In the genomic region with DNA sequence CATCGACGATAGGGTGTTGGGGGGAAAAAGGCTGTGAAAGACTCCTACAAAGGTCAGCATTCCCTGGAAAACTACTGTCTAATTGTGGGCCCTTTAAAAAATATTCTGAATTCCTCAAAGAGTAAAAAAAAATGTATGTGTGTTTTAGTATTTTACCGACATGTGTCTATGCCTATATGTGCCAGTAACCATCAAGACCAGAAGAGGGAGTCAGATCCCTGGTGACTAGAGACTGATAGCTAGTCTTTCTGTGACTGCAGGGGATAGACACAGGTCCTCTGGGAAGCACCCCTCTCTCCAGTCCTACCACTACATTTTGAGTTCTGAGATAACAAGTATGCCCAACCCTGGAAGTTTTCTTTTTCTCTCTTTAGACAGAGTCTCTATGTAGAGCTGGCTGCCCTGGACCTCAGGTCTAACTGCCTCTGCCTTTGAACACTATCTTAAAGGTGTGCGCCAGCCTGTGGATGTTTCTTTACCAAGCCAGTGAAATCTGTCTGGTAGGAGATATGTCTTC, we compare ENCODE assay signal across 9 mouse cellular contexts. TPM values are rescaled to one million over a fixed set of nuclear protein-coding genes. Genes with fewer than 3 reads are reported as not detected.
DNase-seq lines count a peak whose midpoint lies in the region; ATAC-seq and TF ChIP-seq lines count a peak whose summit lies in the region.
"Had no signal": no experiment of that assay in that cellular context is flagged by ENCODE, and none has a peak within 500 bp of the region (broad histone marks: within the 10 kb centered on the region; RNA-seq: fewer than 3 reads in every experiment).

No protein-coding gene starts in this region.

- no peaks in the 10 kb centered on the region; the same call in 1 of the 2 replicates for H3K4me1 ChIP-seq in heart, adult 2 months (ENCODE audit: control insufficient read depth, insufficient read depth, low read length)
- H3K4me1 ChIP-seq in embryonic facial prominence, embryonic 12.5 days, result peaks cover 20% of the 10 kb centered on the region
- peaks cover 20% of the 10 kb centered on the region for H3K4me1 ChIP-seq in limb, embryonic 12.5 days (replicated peaks)
- H3K4me1 ChIP-seq in stomach, embryonic 16.5 days (ENCODE audit: control insufficient read depth, insufficient read depth, low read length), result peaks cover 26% of the 10 kb centered on the region

- H3K4me3 ChIP-seq in heart, adult 2 months, result peak overlapping the region; percentile 60
- peak overlapping the region; percentile 64 for H3K4me3 ChIP-seq in C2C12 (ENCODE audit: insufficient read depth, poor library complexity, severe bottlenecking)
- peak overlapping the region; percentile 60 for H3K4me3 ChIP-seq in embryonic facial prominence, embryonic 12.5 days
- H3K4me3 ChIP-seq in limb, embryonic 12.5 days (replicated peaks), result peak overlapping the region; percentile 57
- peak overlapping the region; percentile 65 for H3K4me3 ChIP-seq in stomach, embryonic 16.5 days (replicated peaks; ENCODE audit: low read length)

- H3K4me2 ChIP-seq in embryonic facial prominence, embryonic 12.5 days (replicated peaks), result peak overlapping the region; percentile 64
- peak overlapping the region; percentile 60 for H3K4me2 ChIP-seq in limb, embryonic 12.5 days
- peak overlapping the region; percentile 65 for H3K4me2 ChIP-seq in stomach, embryonic 16.5 days (ENCODE audit: low read depth, low read length)

- ATAC-seq in embryonic facial prominence, embryonic 12.5 days (ENCODE audit: insufficient number of reproducible peaks, insufficient read depth, low FRiP score, low TSS enrichment), result no peak
- ATAC-seq in limb, embryonic 12.5 days (ENCODE audit: insufficient number of reproducible peaks, insufficient read depth, low FRiP score, low TSS enrichment, low read depth), result no peak
- ATAC-seq in stomach, embryonic 16.5 days (ENCODE audit: insufficient read depth, low FRiP score), result no peak

- H3K9ac ChIP-seq in heart, adult 2 months (ENCODE audit: low read depth, low read length), result no peak overlapping the region
- 0 out of 2 replicates have a peak overlapping the region, but pooled peaks have one; percentile 59 for H3K9ac ChIP-seq in embryonic facial prominence, embryonic 12.5 days
- H3K9ac ChIP-seq in limb, embryonic 12.5 days (replicated peaks), result 0 out of 2 replicates have a peak overlapping the region, but pooled peaks have one; percentile 55
- peak overlapping the region; percentile 68 for H3K9ac ChIP-seq in stomach, embryonic 16.5 days (ENCODE audit: low read length)

- no peaks in the 10 kb centered on the region for H3K79me2 ChIP-seq in heart, adult 2 months (replicated peaks; ENCODE audit: control insufficient read depth, insufficient read depth, low read length)
- peaks cover 36% of the 10 kb centered on the region for H3K79me2 ChIP-seq in C2C12 (ENCODE audit: control insufficient read depth, insufficient read depth)

- DNase-seq in heart, adult 2 months, result no peak
- DNase-seq in heart, postnatal 10 days, result no peak
- no peak for DNase-seq in left cerebral cortex, adult 11 months (ENCODE audit: low spot score)
- DNase-seq in ovary, postnatal 10 days (ENCODE audit: low spot score), result no peak

- intact Hi-C loops in heart, adult 2 months (cut with DNase I), result loop anchor here (10.0 kb wide), 1 partner anchor 222 kb away; the partner anchor contains the start of gene Chrm5
- intact Hi-C loops in heart, postnatal 10 days (cut with DNase I), result loop anchor here (5.0 to 10.0 kb wide), 2 partner anchors 192 to 229 kb away; partner anchors contain the start of genes Aven and Emc7

- no peak overlapping the region; the same call in 1 of the 2 replicates for H3K27ac ChIP-seq in heart, adult 2 months
- no peak overlapping the region for H3K27ac ChIP-seq in embryonic facial prominence, embryonic 12.5 days
- H3K27ac ChIP-seq in limb, embryonic 12.5 days, result no peak overlapping the region
- no peak overlapping the region for H3K27ac ChIP-seq in stomach, embryonic 16.5 days (ENCODE audit: low read length)

- no peaks in the 10 kb centered on the region for H3K9me3 ChIP-seq in embryonic facial prominence, embryonic 12.5 days
- H3K9me3 ChIP-seq in limb, embryonic 12.5 days, result no peaks in the 10 kb centered on the region
- H3K9me3 ChIP-seq in stomach, embryonic 16.5 days (replicated peaks; ENCODE audit: control insufficient read depth, low read length), result no peaks in the 10 kb centered on the region

- H3K27me3 ChIP-seq in heart, adult 2 months (ENCODE audit: control insufficient read depth, insufficient read depth, low read length), result no peaks in the 10 kb centered on the region
- H3K27me3 ChIP-seq in C2C12 (ENCODE audit: control insufficient read depth, insufficient read depth, insufficient read length), result no peaks in the 10 kb centered on the region
- no peaks in the 10 kb centered on the region for H3K27me3 ChIP-seq in embryonic facial prominence, embryonic 12.5 days
- H3K27me3 ChIP-seq in limb, embryonic 12.5 days, result no peaks in the 10 kb centered on the region
- H3K27me3 ChIP-seq in stomach, embryonic 16.5 days (ENCODE audit: control insufficient read depth, insufficient read depth, low read length), result no peaks in the 10 kb centered on the region

- H3K36me3 ChIP-seq in heart, adult 2 months (ENCODE audit: control insufficient read depth, insufficient read depth, low read length), result no peaks in the 10 kb centered on the region
- H3K36me3 ChIP-seq in C2C12 (ENCODE audit: control insufficient read depth, insufficient read depth), result no peaks in the 10 kb centered on the region
- H3K36me3 ChIP-seq in embryonic facial prominence, embryonic 12.5 days, result no peaks in the 10 kb centered on the region
- H3K36me3 ChIP-seq in limb, embryonic 12.5 days, result no peaks in the 10 kb centered on the region
- H3K36me3 ChIP-seq in stomach, embryonic 16.5 days (ENCODE audit: control insufficient read depth, insufficient read depth, low read length), result no peaks in the 10 kb centered on the region

- 28% methylated on average over 4 of the region's 4 CpGs for WGBS in heart, adult 2 months
- WGBS in embryonic facial prominence, embryonic 12.5 days, result 37% methylated on average over 4 of the region's 4 CpGs
- 40% methylated on average over 4 of the region's 4 CpGs for WGBS in limb, embryonic 12.5 days
- WGBS in stomach, embryonic 16.5 days, result 34% methylated on average over 4 of the region's 4 CpGs

- H3ac ChIP-seq in C2C12 (ENCODE audit: control insufficient read depth, insufficient read length, low read depth), result peak overlapping the region; percentile 41

- no peak for TF ChIP-seq EP300 in heart, adult 2 months (IDR thresholded peaks at IDR 0.05; ENCODE audit: insufficient read depth, low read depth, low read length)

- H3K79me3 ChIP-seq in C2C12 (ENCODE audit: low read depth), result peaks cover 14% of the 10 kb centered on the region

- TF ChIP-seq POLR2A in heart, adult 2 months (IDR thresholded peaks at IDR 0.05; ENCODE audit: insufficient read depth, low read depth, low read length), result no peak

- TF ChIP-seq CTCF in heart, adult 2 months (IDR thresholded peaks at IDR 0.05), result peak; percentile 52
- TF ChIP-seq CTCF in C2C12 (IDR thresholded peaks at IDR 0.05; ENCODE audit: control insufficient read depth, insufficient read depth, insufficient read length), result no peak

TF ChIP-seq in C2C12, 6 proteins besides CTCF, POLR2A, EP300 and RAD21 (continues in another document):
- TF ChIP-seq CEBPB (IDR thresholded peaks at IDR 0.05; ENCODE audit: low read depth) (no peak), MYOD1 (IDR thresholded peaks at IDR 0.05; ENCODE audit: control insufficient read depth, insufficient read length, low read depth) (no peak), MYOG (IDR thresholded peaks at IDR 0.05; ENCODE audit: control insufficient read depth, extremely low read depth, insufficient read length) (no peak)

RNA-seq across cellular contexts. Expression of gene Nop10, which starts 1.1 kb away (rescaled TPM):
- 10 to 100 TPM; 61.8 to 65.4 TPM for total RNA-seq in heart, adult 2 months (2021)
- polyA plus RNA-seq in heart, adult 2 months (2012; rRNA removed), result 89.0 and 113 TPM in 2 replicates
- 10 to 100 TPM; 63.9 to 67.6 TPM for total RNA-seq in heart, postnatal 10 days (2021)
- polyA plus RNA-seq in C2C12 (2012; fragmentation: generic; extraction: Trizol), result 139 TPM
- polyA plus RNA-seq in embryonic facial prominence, embryonic 12.5 days (2016; fragmentation: Nextera tagmentation; extraction: Ambion mirVana), result 169 and 180 TPM in 2 replicates
- 170 and 181 TPM in 2 replicates for polyA plus RNA-seq in limb, embryonic 12.5 days (2016; fragmentation: Nextera tagmentation; extraction: Ambion mirVana)
- 193 and 215 TPM in 2 replicates for polyA plus RNA-seq in stomach, embryonic 16.5 days (2015; fragmentation: Nextera tagmentation; extraction: Ambion mirVana)

RNA-seq across cellular contexts. Expression of gene Slc12a6, which starts 2.8 kb away (rescaled TPM):
- 10 to 100 TPM; 31.1 to 32.9 TPM for total RNA-seq in heart, adult 2 months (2021)
- 23.2 and 44.3 TPM in 2 replicates for polyA plus RNA-seq in heart, adult 2 months (2012; rRNA removed)
- 10 to 100 TPM; 37.1 to 43.3 TPM for total RNA-seq in heart, postnatal 10 days (2021)
- polyA plus RNA-seq in C2C12 (2012; fragmentation: generic; extraction: Trizol), result 4.4 TPM
- polyA plus RNA-seq in embryonic facial prominence, embryonic 12.5 days (2016; fragmentation: Nextera tagmentation; extraction: Ambion mirVana), result 12.9 and 14.3 TPM in 2 replicates
- 10.6 and 11.4 TPM in 2 replicates for polyA plus RNA-seq in limb, embryonic 12.5 days (2016; fragmentation: Nextera tagmentation; extraction: Ambion mirVana)
- 14.6 and 15.1 TPM in 2 replicates for polyA plus RNA-seq in stomach, embryonic 16.5 days (2015; fragmentation: Nextera tagmentation; extraction: Ambion mirVana)

RNA-seq across cellular contexts. Expression of gene Gm21985, which starts 3.3 kb away (rescaled TPM):
- 1 to 10 TPM in 1 of 2 experiments, under 1 TPM in 1; 0.42 to 1.1 TPM for total RNA-seq in heart, adult 2 months (2021)
- not detected in 2 replicates for polyA plus RNA-seq in heart, adult 2 months (2012; rRNA removed)
- total RNA-seq in heart, postnatal 10 days (2021), result 1 to 10 TPM in 1 of 2 experiments, under 1 TPM in 1; 0.31 to 1.3 TPM
- not detected for polyA plus RNA-seq in C2C12 (2012; fragmentation: generic; extraction: Trizol)
- not detected in 2 replicates for polyA plus RNA-seq in embryonic facial prominence, embryonic 12.5 days (2016; fragmentation: Nextera tagmentation; extraction: Ambion mirVana)
- polyA plus RNA-seq in limb, embryonic 12.5 days (2016; fragmentation: Nextera tagmentation; extraction: Ambion mirVana), result not detected in 2 replicates
- not detected in 2 replicates for polyA plus RNA-seq in stomach, embryonic 16.5 days (2015; fragmentation: Nextera tagmentation; extraction: Ambion mirVana)
- polyA plus RNA-seq: brain, embryonic 14.5 days had no signal

RNA-seq across cellular contexts. Expression of gene Nutm1, which starts 3.7 kb away (rescaled TPM):
- total RNA-seq in heart, adult 2 months (2021), result not detected
- polyA plus RNA-seq in heart, adult 2 months (2012; rRNA removed), result not detected in 2 replicates
- total RNA-seq in heart, postnatal 10 days (2021), result not detected
- polyA plus RNA-seq in C2C12 (2012; fragmentation: generic; extraction: Trizol), result 0.02 TPM
- not detected in 2 replicates for polyA plus RNA-seq in embryonic facial prominence, embryonic 12.5 days (2016; fragmentation: Nextera tagmentation; extraction: Ambion mirVana)
- polyA plus RNA-seq in limb, embryonic 12.5 days (2016; fragmentation: Nextera tagmentation; extraction: Ambion mirVana), result 0.10 TPM in 2 replicates
- polyA plus RNA-seq in stomach, embryonic 16.5 days (2015; fragmentation: Nextera tagmentation; extraction: Ambion mirVana), result 0.05 and 0.11 TPM in 2 replicates
- polyA plus RNA-seq: brain, embryonic 14.5 days had no signal

RNA-seq across cellular contexts. Expression of gene Lpcat4, which starts 23.6 kb away (rescaled TPM):
- 1 to 10 TPM; 2.3 TPM for total RNA-seq in heart, adult 2 months (2021)
- polyA plus RNA-seq in heart, adult 2 months (2012; rRNA removed), result 6.3 and 11.4 TPM in 2 replicates
- 1 to 10 TPM; 5.8 to 6.0 TPM for total RNA-seq in heart, postnatal 10 days (2021)
- 28.0 TPM for polyA plus RNA-seq in C2C12 (2012; fragmentation: generic; extraction: Trizol)
- polyA plus RNA-seq in embryonic facial prominence, embryonic 12.5 days (2016; fragmentation: Nextera tagmentation; extraction: Ambion mirVana), result 15.1 and 17.7 TPM in 2 replicates
- polyA plus RNA-seq in limb, embryonic 12.5 days (2016; fragmentation: Nextera tagmentation; extraction: Ambion mirVana), result 12.9 and 14.0 TPM in 2 replicates
- polyA plus RNA-seq in stomach, embryonic 16.5 days (2015; fragmentation: Nextera tagmentation; extraction: Ambion mirVana), result 39.7 and 54.7 TPM in 2 replicates
